Mouse (Mus musculus): ENCODE data around the gene Fpgs. TPM values are rescaled to one million over a fixed set of nuclear protein-coding genes. Genes with fewer than 3 reads are reported as not detected.

The Fpgs gene
- total and polyA plus RNA-seq, 2 experiments from 2014 or later: 23.1 to 23.4 TPM

- 31% methylated on average over 3 of the region's 3 CpGs for whole genome bisulfite sequencing
- no peak overlapping the region for H3K27ac ChIP-seq
- no peak overlapping the region for H3K4me2 ChIP-seq (ENCODE audit: low read depth, low read length)
- H3K4me1 ChIP-seq (ENCODE audit: insufficient read depth, low read length): peaks cover 10% of the 10 kb centered on the region; the same call in 1 of the 2 replicates
- H3K9me3 ChIP-seq (ENCODE audit: low read length): no peaks in the 10 kb centered on the region
- no peak overlapping the region for H3K4me3 ChIP-seq (ENCODE audit: low read length)
- H3K36me3 ChIP-seq (ENCODE audit: insufficient read depth, low read length): no peaks in the 10 kb centered on the region
- no peak for TF ChIP-seq CTCF (IDR thresholded peaks at IDR 0.05; ENCODE audit: low read depth)
- H3K9ac ChIP-seq (replicated peaks; ENCODE audit: low read length): no peak overlapping the region
- ATAC-seq (no peak), DNase-seq (ENCODE audit: low spot score) (no peak)
- H3K27me3 ChIP-seq (ENCODE audit: insufficient read depth, low read length): no peaks in the 10 kb centered on the region
These were observed 32.4 kb upstream of the Fpgs start for GRCm38 (mm10) chr2:32736306-32736829.

- no peak overlapping the region for H3K27ac ChIP-seq
- H3K9me3 ChIP-seq (ENCODE audit: low read length): no peaks in the 10 kb centered on the region
- H3K9ac ChIP-seq (replicated peaks; ENCODE audit: low read length): no peak overlapping the region
- H3K4me2 ChIP-seq (ENCODE audit: low read depth, low read length): no peak overlapping the region
- H3K36me3 ChIP-seq (ENCODE audit: insufficient read depth, low read length): no peaks in the 10 kb centered on the region
- no peak for TF ChIP-seq CTCF (IDR thresholded peaks at IDR 0.05; ENCODE audit: low read depth)
- no peak for ATAC-seq
- no peak for DNase-seq (ENCODE audit: low spot score)
- H3K27me3 ChIP-seq (ENCODE audit: insufficient read depth, low read length): no peaks in the 10 kb centered on the region
- no peaks in the 10 kb centered on the region for H3K4me1 ChIP-seq (ENCODE audit: insufficient read depth, low read length)
- 66% methylated on average over 4 of the region's 4 CpGs for WGBS
- H3K4me3 ChIP-seq (ENCODE audit: low read length): no peak overlapping the region
These were observed 31.0 kb upstream of the Fpgs start for GRCm38 (mm10) chr2:32734933-32735332.

GRCm38 (mm10) chr2:32734480-32734879 lies 30.5 kb upstream of the Fpgs start:
- no peak overlapping the region for H3K27ac ChIP-seq

GRCm38 (mm10) chr2:32732695-32733094 lies 28.8 kb upstream of the Fpgs start:
- ATAC-seq: no peak
- Histone ChIP-seq H3K4me1 (ENCODE audit: insufficient read depth, low read length) (no peaks in the 10 kb centered on the region), H3K9me3 (ENCODE audit: low read length) (no peaks in the 10 kb centered on the region), H3K4me3 (ENCODE audit: low read length) (no peak overlapping the region), H3K9ac (replicated peaks; ENCODE audit: low read length) (no peak overlapping the region), H3K27ac (no peak overlapping the region), H3K27me3 (ENCODE audit: insufficient read depth, low read length) (no peaks in the 10 kb centered on the region), H3K36me3 (ENCODE audit: insufficient read depth, low read length) (no peaks in the 10 kb centered on the region), H3K4me2 (ENCODE audit: low read depth, low read length) (no peak overlapping the region)
- DNase-seq (ENCODE audit: low spot score): no peak
- no peak for TF ChIP-seq CTCF (IDR thresholded peaks at IDR 0.05; ENCODE audit: low read depth)
- 77% methylated on average over 6 of the region's 6 CpGs for WGBS

More at GRCm38 (mm10) chr2:32734480-32734879, 30.5 kb upstream of the Fpgs start:
- Histone ChIP-seq H3K4me2 (ENCODE audit: low read depth, low read length) (no peak overlapping the region), H3K27me3 (ENCODE audit: insufficient read depth, low read length) (no peaks in the 10 kb centered on the region), H3K4me3 (ENCODE audit: low read length) (no peak overlapping the region), H3K36me3 (ENCODE audit: insufficient read depth, low read length) (no peaks in the 10 kb centered on the region), H3K4me1 (ENCODE audit: insufficient read depth, low read length) (no peaks in the 10 kb centered on the region), H3K9ac (replicated peaks; ENCODE audit: low read length) (no peak overlapping the region), H3K9me3 (ENCODE audit: low read length) (no peaks in the 10 kb centered on the region)
- DNase-seq (ENCODE audit: low spot score) (no peak), ATAC-seq (peak; percentile 28; the same call in 1 of the 2 replicates)
- 38% methylated on average over 4 of the region's 4 CpGs for WGBS
- no peak for TF ChIP-seq CTCF (IDR thresholded peaks at IDR 0.05; ENCODE audit: low read depth)

- 70% methylated on average over 4 of the region's 4 CpGs for whole genome bisulfite sequencing
- H3K9ac ChIP-seq (replicated peaks; ENCODE audit: low read length): no peak overlapping the region
- peaks cover 3% of the 10 kb centered on the region; the same call in 1 of the 2 replicates for H3K4me1 ChIP-seq (ENCODE audit: insufficient read depth, low read length)
- DNase-seq (ENCODE audit: low spot score) (no peak), ATAC-seq (no peak)
- H3K9me3 ChIP-seq (ENCODE audit: low read length): no peaks in the 10 kb centered on the region
- no peaks in the 10 kb centered on the region for H3K27me3 ChIP-seq (ENCODE audit: insufficient read depth, low read length)
- H3K36me3 ChIP-seq (ENCODE audit: insufficient read depth, low read length): no peaks in the 10 kb centered on the region
- H3K27ac ChIP-seq: no peak overlapping the region
- no peak for TF ChIP-seq CTCF (IDR thresholded peaks at IDR 0.05; ENCODE audit: low read depth)
- H3K4me2 ChIP-seq (ENCODE audit: low read depth, low read length): no peak overlapping the region
- H3K4me3 ChIP-seq (ENCODE audit: low read length): no peak overlapping the region
These were observed 28.0 kb upstream of the Fpgs start for GRCm38 (mm10) chr2:32731911-32732310.

GRCm38 (mm10) chr2:32730854-32731253 lies 26.9 kb upstream of the Fpgs start:
- no peak overlapping the region for H3K9ac ChIP-seq (replicated peaks; ENCODE audit: low read length)
- H3K4me1 ChIP-seq (ENCODE audit: insufficient read depth, low read length): peaks cover 3% of the 10 kb centered on the region; the same call in 1 of the 2 replicates
- no peak for TF ChIP-seq CTCF (IDR thresholded peaks at IDR 0.05; ENCODE audit: low read depth)
- H3K27ac ChIP-seq: no peak overlapping the region
- ATAC-seq: no peak
- no peak for DNase-seq (ENCODE audit: low spot score)
- no peak overlapping the region for H3K4me2 ChIP-seq (ENCODE audit: low read depth, low read length)
- no peaks in the 10 kb centered on the region for H3K9me3 ChIP-seq (ENCODE audit: low read length)
- no peaks in the 10 kb centered on the region for H3K36me3 ChIP-seq (ENCODE audit: insufficient read depth, low read length)
- H3K4me3 ChIP-seq (ENCODE audit: low read length): no peak overlapping the region
- H3K27me3 ChIP-seq (ENCODE audit: insufficient read depth, low read length): no peaks in the 10 kb centered on the region
- WGBS: 54% methylated on average over 11 of the region's 11 CpGs

- Histone ChIP-seq H3K27me3 (ENCODE audit: insufficient read depth, low read length) (no peaks in the 10 kb centered on the region), H3K9me3 (ENCODE audit: low read length) (no peaks in the 10 kb centered on the region), H3K4me3 (ENCODE audit: low read length) (no peak overlapping the region), H3K36me3 (ENCODE audit: insufficient read depth, low read length) (no peaks in the 10 kb centered on the region), H3K4me2 (ENCODE audit: low read depth, low read length) (no peak overlapping the region), H3K9ac (replicated peaks; ENCODE audit: low read length) (no peak overlapping the region), H3K27ac (no peak overlapping the region), H3K4me1 (ENCODE audit: insufficient read depth, low read length) (peaks cover 3% of the 10 kb centered on the region; the same call in 1 of the 2 replicates)
- DNase-seq (ENCODE audit: low spot score) (no peak), ATAC-seq (no peak)
- TF ChIP-seq CTCF (IDR thresholded peaks at IDR 0.05; ENCODE audit: low read depth): no peak
- 79% methylated on average over 4 of the region's 4 CpGs for WGBS
These were observed 25.6 kb upstream of the Fpgs start for GRCm38 (mm10) chr2:32729547-32729946.
